Mouse (Mus musculus) spleen, postnatal 14 days (tissue): Measurements from ENCODE around the gene Oprd1.

Source experiments
- DNase-seq, 2 experiments: peaks; one replicate each; pipeline ENCODE4 v3.0.0; 2021 to 2022; ENCODE audit warnings: low spot score in 2 of 2

Gene Oprd1

GRCm38 (mm10) chr4:132133920-132134319 is 10.4 kb downstream of the Oprd1 start:
- no peak for DNase-seq

DNA sequence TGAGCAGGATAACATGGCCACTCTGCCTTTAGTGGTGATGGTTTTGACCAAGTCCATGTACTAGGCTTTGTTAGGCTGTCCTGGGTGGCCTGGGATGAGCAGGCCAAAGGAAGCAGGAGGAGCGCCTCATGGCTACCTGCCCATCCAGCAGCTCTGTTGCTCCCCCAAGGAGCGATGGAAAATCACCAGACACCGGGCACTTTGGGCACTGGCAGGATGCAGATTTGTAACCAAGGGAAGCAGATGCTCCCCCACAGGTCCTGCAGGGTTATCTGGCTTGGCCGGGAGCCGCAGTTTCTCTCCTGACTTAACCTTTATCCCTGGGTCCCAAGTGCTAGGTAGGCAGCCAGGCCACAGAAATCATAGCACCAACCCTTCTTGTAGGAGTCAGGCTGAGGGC is 10.9 kb downstream of the Oprd1 start:
- DNase-seq, result no peak

- DNase-seq, result no peak
Observed at GRCm38 (mm10) chr4:132132297-132132696, 12.0 kb downstream of the Oprd1 start.

- DNase-seq, result no peak
Observed at GRCm38 (mm10) chr4:132131790-132132189, 12.5 kb downstream of the Oprd1 start.

GRCm38 (mm10) chr4:132131116-132131515 is 13.2 kb downstream of the Oprd1 start:
- DNase-seq, result no peak

DNA sequence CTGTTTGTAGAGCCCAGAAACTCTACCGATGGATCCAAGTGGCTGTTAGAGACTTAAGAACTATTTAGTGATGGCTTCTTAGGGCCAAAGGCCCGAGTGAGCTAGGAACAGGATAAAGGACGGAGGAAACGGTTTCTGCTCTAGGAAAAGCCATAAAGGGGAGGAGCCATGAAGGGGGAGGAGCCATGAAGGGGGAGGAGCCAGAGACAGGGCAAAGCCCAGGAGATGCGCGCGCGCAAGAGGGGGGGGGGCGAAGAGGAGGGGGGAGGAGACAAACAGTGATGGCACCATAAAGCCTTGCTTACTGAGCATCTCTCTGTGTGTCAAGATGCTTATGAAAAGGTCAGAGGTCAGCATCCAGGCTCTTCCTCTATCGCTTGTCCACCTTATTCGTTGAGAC is 13.6 kb downstream of the Oprd1 start:
- no peak for DNase-seq

DNA sequence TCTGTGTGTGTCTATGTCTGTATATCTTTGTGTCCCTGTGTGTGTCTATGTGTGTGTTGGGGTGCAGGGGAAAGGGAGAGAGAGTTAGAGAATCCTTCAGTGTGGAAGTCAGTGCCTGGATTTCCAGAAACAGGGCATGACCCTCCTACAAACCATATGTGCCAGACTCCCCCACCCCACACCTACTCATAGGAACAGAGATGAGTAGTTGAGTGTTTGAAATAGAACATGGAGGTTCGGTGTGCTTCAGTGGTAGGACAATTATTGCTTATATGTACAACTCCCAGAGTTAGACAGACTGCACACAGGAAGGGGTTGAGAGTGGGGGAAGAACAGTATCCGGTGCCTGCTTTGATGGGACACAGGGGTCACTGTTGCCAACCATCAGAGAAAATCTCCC is 14.2 kb downstream of the Oprd1 start:
- DNase-seq, result no peak

- DNase-seq, result no peak
Observed at GRCm38 (mm10) chr4:132128997-132129636, 15.2 kb downstream of the Oprd1 start.

DNA sequence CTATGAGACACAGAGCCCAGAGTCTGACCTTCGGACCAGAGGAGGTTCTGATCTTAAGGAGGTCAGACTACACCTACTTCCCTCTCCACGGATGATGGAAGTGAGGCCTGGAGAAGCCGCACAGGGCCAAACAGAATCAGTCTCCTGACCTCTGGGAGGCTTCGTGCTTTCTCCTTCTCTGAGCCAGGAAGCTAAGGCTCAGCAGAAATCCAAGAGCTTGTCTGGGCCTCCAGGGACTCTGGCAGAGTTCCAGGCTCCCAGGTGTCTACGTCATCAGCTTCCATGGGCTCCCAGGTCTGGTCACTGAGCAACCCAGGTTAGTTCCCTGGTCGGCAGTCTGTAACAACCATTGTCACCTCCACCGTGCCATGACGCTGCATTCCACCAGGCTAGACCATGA is 17.2 kb downstream of the Oprd1 start:
- DNase-seq, result no peak

- DNase-seq, result no peak
Observed at GRCm38 (mm10) chr4:132123166-132123565, 21.1 kb downstream of the Oprd1 start.

- DNase-seq, result no peak
Observed at GRCm38 (mm10) chr4:132121674-132122073, 22.6 kb downstream of the Oprd1 start.

GRCm38 (mm10) chr4:132119566-132119965 is 24.7 kb downstream of the Oprd1 start:
- DNase-seq, result no peak

DNA sequence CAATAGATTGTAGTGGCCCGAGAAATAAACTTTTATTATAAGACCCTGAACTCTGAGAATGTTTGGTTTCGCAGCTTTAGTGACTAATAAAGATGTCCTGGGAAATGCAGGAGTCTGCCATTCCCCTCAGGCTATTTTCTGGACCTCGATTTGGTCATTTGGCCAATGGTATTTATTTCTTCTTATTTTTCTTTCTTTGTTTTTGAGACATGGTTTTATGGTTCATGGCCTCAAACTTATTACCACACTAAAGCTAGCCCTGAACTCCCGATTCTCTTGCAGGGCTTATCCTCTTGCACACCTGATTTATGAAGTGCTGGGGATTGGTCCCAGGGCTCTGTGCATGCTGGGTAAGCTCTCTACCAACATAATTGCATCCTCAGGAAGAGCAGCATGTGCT is 28.0 kb downstream of the Oprd1 start:
- no peak for DNase-seq

DNA sequence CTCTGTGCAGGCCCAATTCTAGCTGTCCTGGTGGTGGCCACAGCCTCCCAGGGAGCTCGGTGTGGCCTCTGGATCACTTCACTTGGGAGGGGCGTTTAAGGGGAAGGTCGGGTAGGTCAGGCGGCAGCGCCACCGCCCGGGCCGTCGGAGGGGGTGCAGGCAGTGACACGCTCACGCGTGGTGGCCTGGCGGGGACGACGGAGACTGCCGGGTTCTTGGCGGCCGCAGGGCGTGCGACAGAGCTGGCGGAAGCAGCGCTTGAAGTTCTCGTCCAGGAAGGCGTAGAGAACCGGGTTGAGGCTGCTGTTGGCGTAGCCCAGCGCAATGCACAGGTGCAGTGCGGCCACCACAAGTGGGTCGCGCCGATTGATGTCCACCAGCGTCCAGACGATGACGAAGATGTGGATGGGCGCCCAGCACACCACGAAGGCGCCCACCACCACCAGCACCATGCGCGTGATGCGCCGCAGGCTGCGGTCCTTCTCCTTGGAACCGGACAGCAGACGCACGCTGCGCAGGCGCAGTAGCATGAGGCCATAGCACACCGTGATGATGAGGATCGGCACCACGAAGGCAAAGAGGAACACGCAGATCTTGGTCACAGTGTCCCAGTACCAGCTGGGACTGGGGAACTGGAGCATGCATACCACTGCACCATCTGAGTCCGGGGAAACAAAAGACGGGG is 30.7 kb downstream of the Oprd1 start:
- no peak for DNase-seq

DNA sequence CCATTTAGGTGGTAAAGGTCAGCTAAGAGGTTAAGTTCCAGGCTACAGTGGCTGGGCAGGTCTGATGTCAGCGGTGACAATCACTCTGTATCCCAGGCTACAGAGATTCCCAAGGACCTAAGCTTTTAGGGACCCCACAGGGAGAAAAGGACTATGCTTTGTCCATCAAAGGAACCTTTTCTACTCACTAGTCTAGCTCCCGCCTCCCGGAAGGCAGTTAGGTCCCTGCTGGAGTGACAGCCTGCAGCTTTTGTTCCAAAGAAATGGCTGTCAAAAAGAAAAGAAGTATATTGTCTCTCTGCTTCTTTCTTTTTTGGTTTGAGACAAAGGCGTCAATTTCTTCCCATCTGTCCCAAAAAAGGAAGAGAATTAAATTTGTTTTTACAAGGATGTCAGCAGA is 33.1 kb downstream of the Oprd1 start:
- DNase-seq, result no peak

- DNase-seq, result no peak
Observed at GRCm38 (mm10) chr4:132108221-132108620, 36.1 kb downstream of the Oprd1 start.

DNA sequence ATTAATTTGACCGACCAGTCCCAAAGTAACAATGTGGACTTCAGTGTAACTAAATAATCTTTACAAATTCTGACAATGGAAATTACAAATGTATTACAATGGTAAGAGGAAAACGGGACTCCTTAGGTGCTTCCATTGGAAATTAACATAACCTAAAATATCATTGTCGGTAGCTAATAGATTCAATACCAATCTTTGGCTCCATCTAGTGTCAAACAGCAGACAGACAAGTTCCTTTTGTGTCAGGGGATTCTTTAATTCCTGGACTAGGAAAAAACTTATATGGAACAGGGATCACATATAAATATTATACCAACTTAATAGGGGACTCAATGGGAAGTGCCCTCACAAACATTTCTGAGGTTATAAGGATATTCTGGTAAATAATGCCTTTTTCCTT is 43.1 kb downstream of the Oprd1 start:
- DNase-seq, result no peak

DNA sequence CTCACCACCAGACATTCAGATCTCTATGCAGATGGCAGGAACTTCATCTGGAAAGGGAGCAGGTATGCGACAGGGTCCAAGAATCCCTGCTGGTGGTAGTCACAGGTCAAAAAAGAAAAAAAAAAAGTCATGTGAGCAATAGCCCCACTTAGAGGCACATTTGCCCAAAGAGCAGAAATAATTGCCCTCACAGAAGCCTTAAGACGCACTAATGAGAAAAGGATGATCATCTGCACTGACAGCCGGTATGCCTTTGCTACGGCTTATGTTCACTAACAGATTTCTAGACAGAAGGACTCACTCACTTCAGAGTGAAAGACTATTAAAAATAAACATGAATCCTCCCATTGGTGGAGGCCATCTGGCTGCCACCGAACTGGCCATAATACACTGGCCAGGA is 44.7 kb downstream of the Oprd1 start:
- DNase-seq, result no peak

DNA sequence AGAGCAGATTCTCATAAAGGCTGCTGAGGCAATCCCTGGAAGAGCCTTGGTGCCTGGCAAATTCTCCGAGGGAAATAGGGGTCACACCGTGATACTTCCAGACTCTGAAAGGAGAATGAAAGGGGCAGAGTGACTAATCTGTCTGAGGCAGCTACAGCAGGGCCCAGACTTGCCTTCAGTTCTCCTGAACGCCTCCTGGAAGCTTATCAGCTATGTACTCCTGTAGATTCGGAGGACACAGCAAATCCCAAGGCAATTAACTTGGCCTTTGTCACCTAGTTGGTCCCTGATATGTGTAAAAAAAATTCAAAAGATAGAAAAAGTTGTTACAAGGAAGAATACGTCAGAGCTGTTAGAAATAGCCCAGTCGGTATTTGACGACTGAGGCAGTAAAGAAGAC is 49.2 kb downstream of the Oprd1 start:
- DNase-seq, result no peak

GRCm38 (mm10) chr4:132093928-132094327 is 50.4 kb downstream of the Oprd1 start:
- DNase-seq, result no peak

GRCm38 (mm10) chr4:132093136-132093535 is 51.1 kb downstream of the Oprd1 start:
- DNase-seq, result no peak

GRCm38 (mm10) chr4:132088921-132089320 is 55.4 kb downstream of the Oprd1 start:
- DNase-seq, result no peak

- no peak for DNase-seq
Observed at GRCm38 (mm10) chr4:132085114-132085513, 59.2 kb downstream of the Oprd1 start.

GRCm38 (mm10) chr4:132080492-132080983 is 63.7 kb downstream of the Oprd1 start:
- no peak for DNase-seq
